Mouse (Mus musculus) left cerebral cortex, adult 8-10 months (tissue): Measurements from ENCODE around the gene Ric8b. TPM values are rescaled to one million over a fixed set of nuclear protein-coding genes. Genes with fewer than 3 reads are reported as not detected.
A peak's percentile ranks its signal among the peaks of the same experiment; 100 is the strongest.

Experiments
- DNase-seq, 2 experiments: peaks; one replicate each; pipeline ENCODE4 v3.0.0; 2022; ENCODE audit warnings: low spot score in 2 of 2
- total RNA-seq, 4 experiments: library from RNA; stranded (reverse); gene quantifications; 2 replicates each; pipeline ENCODE4 v1.2.4; 2022

Gene Ric8b
- total RNA-seq, 4 experiments from 2014 or later = 62.5 to 68.6 (median 66.8) TPM

- DNase-seq = peak; percentile 56 to 60
These were observed 8.2 kb upstream of the Ric8b start for GRCm38 (mm10) chr10:84909021-84909801.

DNA sequence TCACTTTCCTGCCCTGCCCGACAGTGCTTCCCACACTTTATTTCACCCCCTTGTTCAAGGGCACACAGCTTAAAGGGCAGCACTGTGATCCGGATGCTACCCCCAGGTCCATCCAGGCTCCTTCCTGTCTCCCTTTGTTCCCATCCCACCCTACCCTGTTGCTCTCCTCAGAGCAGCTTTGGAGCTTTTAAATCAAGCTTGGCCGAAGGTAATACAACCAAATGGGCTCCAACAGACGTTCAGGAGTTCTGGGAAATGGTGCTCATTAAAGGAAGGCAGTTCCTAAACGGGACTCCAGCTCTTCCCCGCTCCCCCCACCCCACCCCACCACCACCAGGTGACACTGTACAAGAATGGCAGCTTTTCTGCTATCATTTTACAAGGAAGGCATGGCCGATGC lies 7.2 kb upstream of the Ric8b start:
- DNase-seq = no peak

DNA sequence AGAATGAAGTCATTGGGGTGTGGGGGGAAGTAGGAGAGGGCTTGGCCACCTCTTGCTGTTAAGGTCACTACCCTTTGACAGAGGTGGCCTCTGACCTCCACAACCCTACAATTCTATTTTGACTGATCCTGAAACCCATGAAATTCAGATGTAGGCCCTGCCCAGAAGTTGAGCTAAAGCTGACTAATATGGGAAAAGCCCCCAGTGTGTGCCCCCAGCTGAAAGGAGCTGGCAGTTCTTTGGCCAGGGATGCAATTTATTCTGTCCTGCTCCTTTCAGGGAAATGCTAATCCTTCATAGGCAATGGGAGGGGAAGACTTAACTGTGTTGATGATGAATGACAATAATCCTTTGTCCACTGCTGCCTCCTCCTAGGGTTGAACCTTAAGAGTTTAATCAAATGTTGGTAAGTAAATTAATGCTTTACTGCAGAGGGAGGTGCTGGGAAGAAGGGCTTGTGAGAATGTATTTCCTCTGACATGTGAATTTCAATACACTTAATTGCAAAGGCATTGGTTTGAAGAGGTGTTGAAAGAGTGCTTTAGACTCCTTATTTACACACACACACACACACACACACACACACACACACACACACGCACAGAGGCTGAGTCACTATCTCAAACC lies 6.5 kb upstream of the Ric8b start:
- DNase-seq = no peak

DNA sequence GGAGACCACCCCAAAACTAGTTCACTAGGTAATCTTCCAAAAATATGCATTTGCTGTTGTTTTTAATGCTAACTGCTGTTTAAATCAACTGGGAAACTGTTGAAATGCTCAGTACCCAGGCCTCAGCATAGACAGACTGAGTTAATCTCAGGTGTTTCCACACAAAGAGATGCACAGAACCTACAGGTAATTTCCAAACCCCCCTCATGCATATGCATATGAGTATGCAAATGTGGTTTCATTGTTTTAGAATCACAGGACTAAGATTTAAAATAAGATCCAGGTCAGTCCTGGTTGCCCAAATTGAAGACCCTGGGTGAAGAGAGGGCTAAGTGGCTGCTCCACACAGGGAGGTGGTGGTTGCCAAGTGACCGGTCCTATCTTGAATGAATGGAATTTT lies 4.3 kb upstream of the Ric8b start:
- no peak for DNase-seq

DNA sequence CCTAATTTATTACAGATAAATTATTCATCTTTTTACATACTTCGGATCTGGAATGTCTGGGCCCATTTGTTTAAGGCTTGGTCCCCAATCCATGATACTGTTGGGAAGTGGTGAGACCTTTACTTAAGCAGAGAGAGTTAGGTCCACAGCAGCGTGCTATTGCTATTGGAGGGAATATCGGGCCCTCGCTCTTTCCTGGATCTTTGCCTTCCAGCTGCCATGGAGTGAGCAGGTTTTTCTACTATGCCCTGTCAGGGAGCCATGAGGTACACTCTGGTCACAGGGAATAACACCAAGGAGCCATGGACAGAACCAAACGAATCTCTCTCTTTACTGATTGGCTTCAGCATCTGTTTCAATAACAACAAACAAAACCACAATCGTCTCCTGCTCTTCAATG lies 1.9 kb upstream of the Ric8b start:
- DNase-seq = no peak

GRCm38 (mm10) chr10:84917731-84918095 lies 297 bp downstream of the Ric8b start:
- DNase-seq = peak in 1 of 2 experiments; percentile 67

GRCm38 (mm10) chr10:84926336-84926735 lies 8.9 kb downstream of the Ric8b start:
- no peak for DNase-seq

GRCm38 (mm10) chr10:84926885-84927284 lies 9.5 kb downstream of the Ric8b start:
- no peak for DNase-seq

- no peak for DNase-seq
These were observed 11.0 kb downstream of the Ric8b start for GRCm38 (mm10) chr10:84928465-84928864.

DNA sequence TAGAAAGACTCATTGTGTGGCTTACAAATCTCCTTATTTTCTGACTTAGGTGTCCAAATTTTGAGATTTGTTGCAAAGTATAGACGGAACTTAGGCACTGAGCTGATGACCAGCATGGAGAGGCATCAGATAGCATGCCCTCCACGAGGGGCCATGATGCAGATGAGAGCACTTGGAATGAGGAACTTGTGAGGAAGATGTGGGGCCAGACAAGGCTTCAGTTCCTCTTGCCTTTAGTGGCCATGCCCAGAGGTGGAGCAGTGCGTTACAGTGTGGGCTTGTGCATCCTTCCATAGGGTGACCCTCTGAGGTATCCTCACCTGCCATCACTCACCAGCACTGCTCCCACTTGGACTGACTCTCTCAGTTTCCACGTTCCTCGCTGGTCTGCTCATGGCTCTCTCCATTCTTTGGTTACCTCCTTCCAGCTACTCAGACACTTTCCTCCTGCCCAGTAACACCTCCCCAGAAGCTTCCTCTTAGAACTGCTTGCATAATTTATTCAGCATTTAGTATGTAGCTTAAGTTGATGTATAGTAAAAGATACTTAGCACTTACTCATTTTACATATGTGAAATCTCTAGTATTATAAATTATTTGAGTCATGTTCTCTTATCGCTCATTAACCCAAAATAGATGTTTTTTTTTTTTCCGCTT lies 18.3 kb downstream of the Ric8b start:
- DNase-seq = no peak

DNA sequence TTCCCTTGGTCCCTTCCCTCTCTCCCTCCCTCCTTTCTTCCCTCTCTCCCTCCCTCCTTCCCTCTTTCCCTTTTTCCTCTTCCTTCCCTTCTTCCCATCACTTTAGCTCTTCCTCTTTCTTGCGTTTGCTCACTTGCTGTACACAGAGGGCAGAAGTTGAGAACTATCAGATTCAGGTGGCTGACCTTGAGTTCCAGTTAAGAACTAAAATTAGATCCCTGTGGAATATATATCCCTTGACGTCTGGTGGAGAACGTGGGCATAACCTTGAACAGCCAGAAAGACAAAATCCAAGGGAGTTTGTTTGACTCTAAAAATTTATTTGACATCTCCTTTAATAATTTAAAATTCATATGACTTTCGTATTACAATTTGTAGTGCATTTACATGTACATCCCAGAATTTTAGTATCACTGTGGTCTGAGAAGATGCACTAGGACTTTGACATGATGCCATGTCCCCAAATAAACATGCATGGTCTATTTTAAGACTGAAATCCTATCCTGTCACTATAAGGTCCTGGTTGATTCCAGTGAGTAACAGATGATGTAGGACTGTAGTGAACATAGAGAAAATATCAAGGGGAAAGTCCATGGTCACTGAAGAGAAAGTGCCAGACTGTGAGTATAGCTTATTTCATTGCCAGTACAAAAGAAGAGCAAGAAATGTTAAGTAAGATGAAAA lies 19.6 kb downstream of the Ric8b start:
- no peak for DNase-seq

DNA sequence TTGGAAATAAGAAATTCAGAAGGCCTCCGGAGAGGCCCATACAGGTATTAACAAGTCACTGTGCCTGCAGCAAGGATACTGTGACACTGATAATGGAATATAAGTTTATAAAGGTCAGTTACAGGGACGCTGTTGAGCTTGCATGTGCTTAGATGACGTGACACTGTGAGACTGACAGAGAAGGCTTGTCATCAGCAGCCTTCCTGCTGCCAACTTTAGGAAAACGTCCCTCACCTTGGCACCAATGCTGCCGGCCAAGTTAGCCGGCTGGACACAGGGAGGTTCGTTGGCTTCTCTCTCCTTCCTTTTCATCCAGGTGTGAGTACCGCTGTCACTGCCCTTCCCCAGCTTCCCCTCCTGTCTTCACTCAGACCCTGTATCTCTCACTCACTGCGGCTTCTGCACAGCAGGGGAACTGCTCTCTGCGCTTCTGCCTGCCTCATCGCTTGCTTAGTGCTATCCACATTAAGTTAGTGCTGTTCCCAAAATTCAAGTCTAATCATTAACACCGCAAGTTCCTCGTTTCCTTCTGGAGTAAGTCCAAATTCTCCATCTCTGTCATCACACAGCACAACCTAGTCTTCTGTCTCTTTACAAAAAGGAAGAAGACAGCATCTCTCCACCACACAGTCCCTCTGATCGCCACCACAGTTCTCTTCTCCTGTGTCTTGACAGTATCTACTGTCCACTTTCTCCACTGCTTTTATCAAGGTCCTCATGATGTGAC lies 20.8 kb downstream of the Ric8b start:
- no peak for DNase-seq

GRCm38 (mm10) chr10:84938886-84939285 lies 21.5 kb downstream of the Ric8b start:
- DNase-seq = no peak

GRCm38 (mm10) chr10:84940356-84940755 lies 22.9 kb downstream of the Ric8b start:
- DNase-seq = no peak

DNA sequence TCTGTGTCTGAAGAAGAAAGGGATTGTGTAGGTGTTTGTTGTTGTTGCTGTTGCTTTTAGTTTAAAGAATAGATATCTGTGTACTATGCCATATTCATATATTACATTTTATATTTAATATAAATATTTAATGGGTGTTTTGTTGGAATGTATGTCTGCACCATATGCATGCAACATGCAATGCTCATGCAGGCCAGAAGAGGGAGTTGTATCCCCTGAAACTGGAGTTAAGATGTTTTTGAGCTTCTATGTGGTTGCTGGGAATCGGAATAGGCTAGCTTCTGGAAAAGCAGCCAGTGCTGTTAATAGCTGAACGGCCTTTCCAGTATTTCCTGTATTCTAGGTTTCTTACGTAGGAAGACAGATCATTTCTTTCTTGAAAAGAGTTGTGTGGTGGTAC lies 28.3 kb downstream of the Ric8b start:
- no peak for DNase-seq

- no peak for DNase-seq
These were observed 31.7 kb downstream of the Ric8b start for GRCm38 (mm10) chr10:84948970-84949683.

- DNase-seq = no peak
These were observed 32.2 kb downstream of the Ric8b start for GRCm38 (mm10) chr10:84949684-84950010.

DNA sequence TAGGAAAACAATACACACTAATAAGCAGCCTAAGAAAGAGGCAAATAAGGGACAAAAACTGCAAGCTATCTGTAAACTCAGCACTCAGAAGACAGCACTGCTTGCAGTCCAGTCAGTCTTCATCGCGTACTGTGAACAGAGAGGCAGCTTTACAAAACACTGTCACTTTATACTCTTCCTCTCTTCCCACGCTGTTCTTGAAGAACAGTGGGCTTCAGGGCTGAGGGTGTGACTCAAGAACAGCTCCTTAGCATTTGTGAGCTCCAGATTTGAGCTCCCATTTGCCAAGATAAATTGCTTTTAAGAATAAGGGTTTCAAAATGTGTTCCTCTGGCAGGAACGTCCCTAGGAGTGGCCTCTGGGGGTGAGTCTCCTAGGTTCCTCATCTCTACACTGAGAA lies 33.0 kb downstream of the Ric8b start:
- no peak for DNase-seq

GRCm38 (mm10) chr10:84954236-84954635 lies 36.8 kb downstream of the Ric8b start:
- DNase-seq = no peak

GRCm38 (mm10) chr10:84956173-84956572 lies 38.8 kb downstream of the Ric8b start:
- DNase-seq = no peak

- DNase-seq = no peak
These were observed 41.2 kb downstream of the Ric8b start for GRCm38 (mm10) chr10:84958597-84958996.
